Mouse (Mus musculus): ENCODE results near the gene Ephb1. TPM values are rescaled to one million over a fixed set of nuclear protein-coding genes. Genes with fewer than 3 reads are reported as not detected.

The Ephb1 gene
- polyA plus RNA-seq, 1 experiment from 2014 or later, result 6.1 TPM

GRCm38 (mm10) chr9:102315436-102315835 is 39.1 kb downstream of the Ephb1 start:
- 90% methylated on average over 6 of the region's 6 CpGs for WGBS
- H3K27me3 ChIP-seq (replicated peaks; ENCODE audit: low read depth, poor library complexity, severe bottlenecking), result no peaks in the 10 kb centered on the region
- H3K4me1 ChIP-seq, result peaks cover 8% of the 10 kb centered on the region
- H3K9me3 ChIP-seq, result peaks cover 4% of the 10 kb centered on the region; the same call in 1 of the 2 replicates
- H3K36me3 ChIP-seq (replicated peaks), result no peaks in the 10 kb centered on the region
- H3K4me3 ChIP-seq, result no peak overlapping the region
- H3K27ac ChIP-seq (replicated peaks), result no peak overlapping the region
- DNase-seq (ENCODE audit: low spot score), result no peak

- DNase-seq (ENCODE audit: low spot score), result no peak
These were observed 39.7 kb downstream of the Ephb1 start for GRCm38 (mm10) chr9:102314795-102315194.

DNA sequence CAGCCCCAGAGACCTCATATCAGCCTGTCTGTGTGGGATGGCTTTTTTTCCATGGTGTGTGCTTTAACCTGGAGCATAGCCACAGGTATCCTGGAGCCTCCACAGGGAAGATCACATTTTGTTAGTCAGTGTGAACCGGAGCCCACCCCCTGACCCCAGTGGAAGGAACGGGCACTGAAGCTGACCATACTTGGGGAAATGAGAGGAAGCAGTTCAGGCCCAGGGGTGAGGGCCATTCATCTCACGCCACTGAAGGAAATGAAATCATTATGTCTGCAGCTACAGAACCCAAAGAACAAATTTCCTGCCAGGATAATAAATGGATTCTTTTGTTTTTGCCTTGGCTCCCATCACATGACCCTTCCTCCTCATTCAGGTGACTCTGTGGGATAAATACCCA is 44.1 kb downstream of the Ephb1 start:
- no peak overlapping the region for H3K4me3 ChIP-seq
- H3K27ac ChIP-seq (replicated peaks), result peak overlapping the region; percentile 61; the same call in 1 of the 2 replicates
- peak; percentile 30 for DNase-seq (ENCODE audit: low spot score)
- H3K27me3 ChIP-seq (replicated peaks; ENCODE audit: low read depth, poor library complexity, severe bottlenecking), result no peaks in the 10 kb centered on the region
- peaks cover 4% of the 10 kb centered on the region; the same call in 1 of the 2 replicates for H3K9me3 ChIP-seq
- H3K4me1 ChIP-seq, result peaks cover 31% of the 10 kb centered on the region
- 24% methylated on average over 3 of the region's 3 CpGs for WGBS
- H3K36me3 ChIP-seq (replicated peaks), result no peaks in the 10 kb centered on the region

More at GRCm38 (mm10) chr9:102314795-102315194, 39.7 kb downstream of the Ephb1 start:
- WGBS, result 87% methylated on average over 1 of the region's 1 CpGs
- Histone ChIP-seq H3K4me1 (peaks cover 14% of the 10 kb centered on the region), H3K36me3 (replicated peaks) (no peaks in the 10 kb centered on the region), H3K4me3 (no peak overlapping the region), H3K27me3 (replicated peaks; ENCODE audit: low read depth, poor library complexity, severe bottlenecking) (no peaks in the 10 kb centered on the region), H3K9me3 (peaks cover 4% of the 10 kb centered on the region; the same call in 1 of the 2 replicates), H3K27ac (replicated peaks) (no peak overlapping the region)

DNA sequence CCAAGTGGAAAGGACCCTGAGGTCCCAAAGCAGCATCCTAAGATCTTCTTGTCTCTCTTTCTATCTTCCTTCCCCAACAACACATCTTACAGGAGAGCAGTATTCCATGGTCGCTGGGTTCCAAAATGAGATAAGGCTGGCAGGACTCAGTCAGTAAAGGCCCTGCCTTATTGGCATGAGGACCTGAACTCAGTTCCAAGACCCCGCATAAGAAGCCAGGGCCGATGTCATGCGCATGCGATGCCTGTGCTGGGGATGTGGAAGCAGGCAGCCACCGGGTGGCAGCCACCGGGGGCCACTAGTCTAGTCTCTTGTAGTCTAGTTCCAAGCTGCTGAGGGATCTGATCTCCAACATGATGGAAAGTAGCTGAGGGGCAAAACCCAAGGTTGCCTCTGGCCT is 45.2 kb downstream of the Ephb1 start:
- no peak overlapping the region for H3K27ac ChIP-seq (replicated peaks)
- 88% methylated on average over 7 of the region's 7 CpGs for WGBS
- H3K4me3 ChIP-seq, result no peak overlapping the region

DNA sequence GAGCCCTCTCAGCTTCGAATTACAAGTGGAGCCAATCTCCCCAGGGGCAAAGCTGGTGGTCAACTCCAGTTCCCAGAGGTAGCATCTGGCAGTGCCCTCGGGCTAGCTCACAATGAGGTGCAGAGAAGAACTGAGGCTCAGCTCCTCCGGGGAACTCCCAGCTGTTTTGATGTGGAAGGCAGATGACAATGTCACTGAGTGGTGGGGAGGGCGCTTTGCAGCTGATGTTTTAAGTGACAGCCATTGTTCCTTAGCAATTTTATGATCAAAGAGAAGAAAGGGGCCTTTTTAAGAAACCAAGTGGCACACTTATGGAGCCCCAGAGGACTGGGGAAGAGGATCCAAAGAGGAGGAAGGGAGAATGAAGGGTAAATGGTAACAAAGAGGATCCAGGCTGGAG is 46.8 kb downstream of the Ephb1 start:
- Histone ChIP-seq H3K27me3 (replicated peaks; ENCODE audit: low read depth, poor library complexity, severe bottlenecking) (no peaks in the 10 kb centered on the region), H3K4me3 (no peak overlapping the region), H3K27ac (replicated peaks) (peak overlapping the region; percentile 8; the same call in 1 of the 2 replicates), H3K4me1 (peaks cover 37% of the 10 kb centered on the region), H3K36me3 (replicated peaks) (no peaks in the 10 kb centered on the region), H3K9me3 (peaks cover 4% of the 10 kb centered on the region; the same call in 1 of the 2 replicates)
- DNase-seq (ENCODE audit: low spot score), result peak; percentile 18
- 36% methylated on average over 4 of the region's 4 CpGs for WGBS

More for the DNA sequence above, 45.2 kb downstream of the Ephb1 start:
- DNase-seq (ENCODE audit: low spot score), result no peak
- no peaks in the 10 kb centered on the region for H3K36me3 ChIP-seq (replicated peaks)
- H3K9me3 ChIP-seq, result peaks cover 4% of the 10 kb centered on the region; the same call in 1 of the 2 replicates
- H3K27me3 ChIP-seq (replicated peaks; ENCODE audit: low read depth, poor library complexity, severe bottlenecking), result no peaks in the 10 kb centered on the region
- H3K4me1 ChIP-seq, result peaks cover 33% of the 10 kb centered on the region

GRCm38 (mm10) chr9:102306645-102307415 is 47.7 kb downstream of the Ephb1 start:
- Histone ChIP-seq H3K27ac (replicated peaks) (peak overlapping the region; percentile 8), H3K4me3 (no peak overlapping the region), H3K4me1 (peaks cover 37% of the 10 kb centered on the region), H3K9me3 (peaks cover 4% of the 10 kb centered on the region; the same call in 1 of the 2 replicates), H3K27me3 (replicated peaks; ENCODE audit: low read depth, poor library complexity, severe bottlenecking) (no peaks in the 10 kb centered on the region), H3K36me3 (replicated peaks) (no peaks in the 10 kb centered on the region)
- WGBS, result 67% methylated on average over 1 of the region's 1 CpGs
- DNase-seq (ENCODE audit: low spot score), result no peak

- Histone ChIP-seq H3K36me3 (replicated peaks) (no peaks in the 10 kb centered on the region), H3K4me3 (no peak overlapping the region), H3K27me3 (replicated peaks; ENCODE audit: low read depth, poor library complexity, severe bottlenecking) (no peaks in the 10 kb centered on the region), H3K27ac (replicated peaks) (no peak overlapping the region), H3K9me3 (no peaks in the 10 kb centered on the region), H3K4me1 (peaks cover 30% of the 10 kb centered on the region)
- no peak for DNase-seq (ENCODE audit: low spot score)
- 89% methylated on average over 7 of the region's 7 CpGs for WGBS
These were observed 48.9 kb downstream of the Ephb1 start for GRCm38 (mm10) chr9:102305432-102306100.

- 28% methylated on average over 3 of the region's 3 CpGs for WGBS
- H3K4me1 ChIP-seq, result peaks cover 23% of the 10 kb centered on the region
- H3K9me3 ChIP-seq, result no peaks in the 10 kb centered on the region
- H3K27ac ChIP-seq (replicated peaks), result no peak overlapping the region
- no peak overlapping the region for H3K4me3 ChIP-seq
- H3K27me3 ChIP-seq (replicated peaks; ENCODE audit: low read depth, poor library complexity, severe bottlenecking), result no peaks in the 10 kb centered on the region
- DNase-seq (ENCODE audit: low spot score), result no peak
- H3K36me3 ChIP-seq (replicated peaks), result no peaks in the 10 kb centered on the region
These were observed 49.7 kb downstream of the Ephb1 start for GRCm38 (mm10) chr9:102304796-102305195.

DNA sequence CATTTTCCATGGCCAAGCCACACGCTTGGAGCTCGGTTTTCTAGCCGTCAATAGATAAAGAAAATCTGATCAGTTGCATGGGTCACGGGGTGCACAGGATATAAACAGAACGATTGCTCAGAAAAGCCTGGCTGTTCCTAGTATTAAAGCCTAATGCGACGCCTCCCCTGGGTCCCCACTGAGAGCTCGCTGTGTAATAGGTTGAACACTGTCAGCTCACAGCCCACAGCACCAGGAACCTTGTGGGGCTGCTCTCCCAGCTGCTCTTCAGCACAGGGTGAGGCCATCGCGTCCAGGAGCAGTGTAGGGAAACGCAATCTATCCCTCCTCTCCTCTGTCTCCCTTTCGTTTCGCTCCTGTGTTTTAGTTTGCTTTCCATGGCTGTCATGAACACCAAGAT is 50.6 kb downstream of the Ephb1 start:
- WGBS, result 58% methylated on average over 13 of the region's 13 CpGs
- no peaks in the 10 kb centered on the region for H3K9me3 ChIP-seq
- no peak for DNase-seq (ENCODE audit: low spot score)
- H3K4me3 ChIP-seq, result no peak overlapping the region
- no peaks in the 10 kb centered on the region for H3K36me3 ChIP-seq (replicated peaks)
- no peaks in the 10 kb centered on the region for H3K27me3 ChIP-seq (replicated peaks; ENCODE audit: low read depth, poor library complexity, severe bottlenecking)
- no peak overlapping the region for H3K27ac ChIP-seq (replicated peaks)
- H3K4me1 ChIP-seq, result peaks cover 29% of the 10 kb centered on the region

- Histone ChIP-seq H3K36me3 (replicated peaks) (no peaks in the 10 kb centered on the region), H3K4me3 (no peak overlapping the region), H3K4me1 (peaks cover 16% of the 10 kb centered on the region), H3K9me3 (no peaks in the 10 kb centered on the region), H3K27me3 (replicated peaks; ENCODE audit: low read depth, poor library complexity, severe bottlenecking) (no peaks in the 10 kb centered on the region), H3K27ac (replicated peaks) (no peak overlapping the region)
- WGBS, result 88% methylated on average over 4 of the region's 4 CpGs
- DNase-seq (ENCODE audit: low spot score), result no peak
These were observed 53.5 kb downstream of the Ephb1 start for GRCm38 (mm10) chr9:102300985-102301384.

DNA sequence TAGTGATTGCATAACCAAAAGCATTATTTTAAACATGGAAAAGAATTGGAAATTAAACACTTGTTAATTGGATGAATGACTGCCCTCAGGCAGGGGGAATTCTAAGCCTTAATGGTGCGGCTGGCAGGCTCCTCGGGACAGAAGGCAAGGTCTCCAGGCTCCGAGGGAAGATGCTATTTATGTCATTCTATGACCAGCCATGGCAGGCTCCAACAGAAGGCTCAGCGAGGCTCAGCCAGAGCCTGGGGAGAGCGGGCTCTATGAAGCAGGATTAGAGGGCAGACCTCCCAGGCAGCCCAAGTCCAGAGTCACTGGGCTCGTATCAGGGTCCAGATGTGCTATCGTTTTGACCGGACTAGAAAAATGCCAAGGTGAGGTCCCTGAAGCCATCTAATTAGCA is 55.8 kb downstream of the Ephb1 start:
- Histone ChIP-seq H3K9me3 (no peaks in the 10 kb centered on the region), H3K27me3 (replicated peaks; ENCODE audit: low read depth, poor library complexity, severe bottlenecking) (no peaks in the 10 kb centered on the region; the same call in 1 of the 2 replicates), H3K36me3 (replicated peaks) (no peaks in the 10 kb centered on the region), H3K4me1 (peaks cover 16% of the 10 kb centered on the region), H3K27ac (replicated peaks) (no peak overlapping the region), H3K4me3 (no peak overlapping the region)
- no peak for DNase-seq (ENCODE audit: low spot score)
- WGBS, result 65% methylated on average over 8 of the region's 8 CpGs

- H3K4me1 ChIP-seq, result peaks cover 16% of the 10 kb centered on the region
- H3K27ac ChIP-seq (replicated peaks), result no peak overlapping the region
- no peak for DNase-seq (ENCODE audit: low spot score)
- H3K4me3 ChIP-seq, result no peak overlapping the region
- no peaks in the 10 kb centered on the region for H3K36me3 ChIP-seq (replicated peaks)
- no peaks in the 10 kb centered on the region for H3K9me3 ChIP-seq
- 87% methylated on average over 5 of the region's 5 CpGs for WGBS
- no peaks in the 10 kb centered on the region; the same call in 1 of the 2 replicates for H3K27me3 ChIP-seq (replicated peaks; ENCODE audit: low read depth, poor library complexity, severe bottlenecking)
These were observed 56.5 kb downstream of the Ephb1 start for GRCm38 (mm10) chr9:102297986-102298385.
